Mouse (Mus musculus) liver, adult 2 months (tissue): ENCODE measurements around the gene Jmjd6.

Source experiments
- CTCF ChIP-seq: fragments of 200-500 bp; IDR thresholded peaks from 2 replicates; pipeline ENCODE4 v1.5.1; 2011; ENCODE audit warnings: low read depth, low read length, control low read depth
- POLR2A ChIP-seq: fragments of 200-500 bp; IDR thresholded peaks from 2 replicates; pipeline ENCODE4 v1.6.1; 2011; ENCODE audit warnings: low read length, control low read depth; ENCODE audit not compliant: insufficient read depth; ENCODE audit errors: extremely low read depth

- TF ChIP-seq CTCF, result no peak
- no peak for TF ChIP-seq POLR2A
These were observed 22.8 kb upstream of the Jmjd6 start for GRCm38 (mm10) chr11:116865945-116866585.
